Mouse (Mus musculus) limb, embryonic 11.5 days (tissue): Measurements from ENCODE around the gene Sema3c. TPM values are rescaled to one million over a fixed set of nuclear protein-coding genes. Genes with fewer than 3 reads are reported as not detected.

Experiments
- ATAC-seq: fragments of 200-750 bp; cut with Nextera tagmentation; 2 replicates; pipeline ENCODE4 v1.8.0; 2017; ENCODE audit warnings: low read depth; ENCODE audit not compliant: insufficient number of reproducible peaks, low FRiP score, low TSS enrichment
- DNase-seq: peaks from one replicate; pipeline ENCODE4 v3.0.0-alpha.2; 2015; ENCODE audit warnings: low spot score
- H3K27ac ChIP-seq: fragments of 300-500 bp; sonication (generic); replicated peaks from 2 replicates; pipeline ENCODE4 v1.5.1; 2014; ENCODE audit warnings: low read depth, mild to moderate bottlenecking, low read length
- H3K27me3 ChIP-seq: fragments of 300-500 bp; sonication (generic); 2 replicates; pipeline ENCODE4 v1.6.1; 2014; ENCODE audit warnings: mild to moderate bottlenecking, low read length, mixed read lengths; ENCODE audit not compliant: control insufficient read depth, insufficient read depth
- H3K36me3 ChIP-seq: fragments of 300-500 bp; sonication (generic); 2 replicates; pipeline ENCODE4 v1.6.1; 2014; ENCODE audit warnings: mild to moderate bottlenecking, low read length, moderate library complexity, mixed read lengths; ENCODE audit not compliant: control insufficient read depth, insufficient read depth
- H3K4me1 ChIP-seq: fragments of 300-500 bp; sonication (generic); 2 replicates; pipeline ENCODE4 v1.6.1; 2014; ENCODE audit warnings: low read length, mixed read lengths; ENCODE audit not compliant: control insufficient read depth, insufficient read depth
- H3K4me2 ChIP-seq: fragments of 300-500 bp; sonication (generic); 2 replicates; pipeline ENCODE4 v1.6.1; 2014; ENCODE audit warnings: low read depth, mild to moderate bottlenecking, moderate library complexity; ENCODE audit not compliant: severe bottlenecking
- H3K4me3 ChIP-seq: fragments of 300-500 bp; sonication (generic); 2 replicates; pipeline ENCODE4 v1.5.1; 2014; ENCODE audit warnings: low read depth, low read length
- H3K9ac ChIP-seq: fragments of 300-500 bp; sonication (generic); 2 replicates; pipeline ENCODE4 v1.6.1; 2014; ENCODE audit warnings: mild to moderate bottlenecking, low read length
- H3K9me3 ChIP-seq: fragments of 300-500 bp; sonication (generic); 2 replicates; pipeline ENCODE4 v1.6.1; 2016; ENCODE audit warnings: low read length; ENCODE audit not compliant: control insufficient read depth
- WGBS: fragments of 180-500 bp; shearing (Covaris S2); extraction: QIAGEN DNeasy Blood & Tissue Kit; methylation state at CpG from one replicate; pipeline ENCODE4 v1.1.7; 2014; 5-methylcytosine and 5-hydroxymethylcytosine counted together
- polyA plus RNA-seq: library from polyadenylated mRNA; unstranded; fragments of >200 nt; fragmentation: Nextera tagmentation; extraction: Ambion mirVana; gene quantifications from 2 replicates; pipeline ENCODE4 v1.2.1, GENCODE M21; 2014

Sema3c gene
- polyA plus RNA-seq, 1 experiment from 2014 or later: 16.8 TPM

DNA sequence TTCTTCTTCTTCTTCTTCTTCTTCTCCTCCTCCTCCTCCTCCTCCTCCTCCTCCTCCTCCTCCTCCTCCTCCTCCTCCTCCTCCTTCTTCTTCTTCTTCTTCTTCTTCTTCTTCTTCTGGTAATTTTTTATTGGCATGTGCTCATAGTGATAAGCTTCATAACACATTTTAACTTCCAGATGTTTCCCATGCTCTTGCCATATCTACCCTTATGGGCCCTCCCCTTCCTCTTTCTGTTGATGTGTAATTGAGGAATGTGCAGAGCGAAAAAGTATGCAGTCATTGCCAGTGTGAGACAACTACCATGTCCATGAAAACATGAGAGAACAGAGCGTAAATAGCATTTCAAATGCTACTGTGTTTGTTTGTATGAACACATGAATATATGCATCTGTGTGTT lies 196.2 kb downstream of the Sema3c start:
- 88% methylated on average over 2 of the region's 2 CpGs for WGBS
- H3K27ac ChIP-seq: no peak overlapping the region
- H3K4me3 ChIP-seq: no peak overlapping the region
- H3K9ac ChIP-seq: no peak overlapping the region
- H3K4me1 ChIP-seq: no peaks in the 10 kb centered on the region
- ATAC-seq (no peak), DNase-seq (no peak)
- no peak overlapping the region for H3K4me2 ChIP-seq
- H3K27me3 ChIP-seq: no peaks in the 10 kb centered on the region
- no peaks in the 10 kb centered on the region for H3K9me3 ChIP-seq
- no peaks in the 10 kb centered on the region for H3K36me3 ChIP-seq

DNA sequence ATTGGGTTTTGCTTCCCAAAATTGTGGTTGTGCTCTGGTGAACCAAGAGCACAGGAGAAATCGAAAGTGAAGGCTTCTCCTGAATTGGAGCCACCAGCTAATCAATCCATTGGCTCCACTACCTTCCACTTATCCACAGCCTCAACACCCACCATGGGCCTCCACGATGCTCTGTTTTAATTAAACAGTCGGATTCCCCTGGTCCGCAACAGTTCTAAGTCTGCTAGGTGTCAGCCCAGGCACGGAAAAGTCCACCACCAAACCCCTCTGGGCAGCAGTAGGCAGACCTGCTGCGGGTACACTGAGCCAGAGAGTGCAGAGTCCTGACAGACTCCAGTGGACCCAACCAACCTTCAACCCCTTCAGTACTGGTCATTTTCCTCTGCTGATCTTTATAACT lies 202.5 kb downstream of the Sema3c start:
- Histone ChIP-seq H3K27me3 (no peaks in the 10 kb centered on the region), H3K9ac (no peak overlapping the region), H3K4me3 (no peak overlapping the region), H3K4me2 (no peak overlapping the region), H3K9me3 (no peaks in the 10 kb centered on the region), H3K36me3 (no peaks in the 10 kb centered on the region), H3K27ac (no peak overlapping the region), H3K4me1 (no peaks in the 10 kb centered on the region)
- DNase-seq (peak; percentile 55), ATAC-seq (no peak)
- WGBS: 93% methylated on average over 6 of the region's 6 CpGs

Other genes with a start within 250 kb of the Sema3c start
- not detected in 2 replicates for gene Speer4f2, start 201.1 kb upstream of the Sema3c start, polyA plus RNA-seq
- not detected in 2 replicates for gene Speer4f1, start 98.2 kb upstream of the Sema3c start, polyA plus RNA-seq